Mouse (Mus musculus) stomach, postnatal 0 days (tissue): Measurements from ENCODE around the gene Gpr65.

Source experiments
- CTCF ChIP-seq: IDR thresholded peaks from 2 replicates; pipeline ENCODE4 v1.5.1; 2016; ENCODE audit warnings: antibody characterized with exemption, low read depth, mild to moderate bottlenecking, moderate library complexity
- EP300 ChIP-seq: optimal IDR thresholded peaks from 2 replicates; pipeline ENCODE3; 2016; ENCODE audit warnings: antibody characterized with exemption

GRCm38 (mm10) chr12:98269791-98270745 lies 1.6 kb downstream of the Gpr65 start:
- TF ChIP-seq EP300 (no peak), CTCF (no peak)
